Mouse (Mus musculus) embryo, embryonic 10.5 days (tissue): ENCODE results near the gene Armc10.
"Not testable (repeated sequence)": the region's sequence is repeated elsewhere in the genome, so short reads cannot be mapped to it uniquely, and the experiment has no call there.

ENCODE experiments used
- DNase-seq: peaks from one replicate; pipeline ENCODE4 v3.0.0-alpha.2; 2015; ENCODE audit warnings: low spot score

Armc10 gene

GRCm38 (mm10) chr5:21702873-21703475 is 57.4 kb downstream of the Armc10 start:
- DNase-seq: no peak

DNA sequence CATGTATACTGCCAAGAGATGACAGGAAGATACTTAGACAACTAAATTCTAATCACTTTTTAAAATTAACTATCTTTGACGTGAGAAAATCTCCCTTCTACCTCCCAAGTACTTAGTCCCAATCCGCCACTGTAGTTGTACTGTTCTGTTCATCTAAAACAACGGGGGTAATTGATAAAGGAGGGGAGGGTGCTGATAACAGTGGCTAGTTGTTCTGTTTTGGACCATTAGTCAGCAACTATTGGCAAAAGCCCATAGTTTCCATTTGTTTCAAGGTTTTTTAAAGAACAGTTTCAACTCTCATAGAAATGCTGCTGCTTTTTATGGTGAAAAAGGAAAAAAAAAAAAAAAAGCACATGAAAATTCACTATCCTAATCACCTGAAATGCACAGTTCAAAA is 58.1 kb downstream of the Armc10 start:
- DNase-seq: no peak

- DNase-seq: no peak
These were observed 60.9 kb downstream of the Armc10 start for GRCm38 (mm10) chr5:21706546-21706945.

GRCm38 (mm10) chr5:21708011-21708410 is 62.4 kb downstream of the Armc10 start:
- not testable (repeated sequence) for DNase-seq
